Mouse (Mus musculus): ENCODE measurements around the gene 1700025G04Rik.
"Not testable (repeated sequence)": the region's sequence is repeated elsewhere in the genome, so short reads cannot be mapped to it uniquely, and the experiment has no call there.

The 1700025G04Rik gene

GRCm38 (mm10) chr1:151851976-151852375 lies 237.9 kb downstream of the 1700025G04Rik start:
- no peak for DNase-seq (ENCODE audit: low read depth, low spot score)

- DNase-seq (ENCODE audit: low read depth, low spot score): peak; percentile 8
These were observed 238.7 kb downstream of the 1700025G04Rik start for GRCm38 (mm10) chr1:151851051-151851848.

GRCm38 (mm10) chr1:151849993-151850608 lies 239.8 kb downstream of the 1700025G04Rik start:
- DNase-seq (ENCODE audit: low read depth, low spot score): no peak

- DNase-seq (ENCODE audit: low read depth, low spot score): no peak
These were observed 241.6 kb downstream of the 1700025G04Rik start for GRCm38 (mm10) chr1:151848286-151848685.

GRCm38 (mm10) chr1:151845926-151846782 lies 243.8 kb downstream of the 1700025G04Rik start:
- DNase-seq (ENCODE audit: low read depth, low spot score): no peak

- no peak for DNase-seq (ENCODE audit: low read depth, low spot score)
These were observed 244.6 kb downstream of the 1700025G04Rik start for GRCm38 (mm10) chr1:151845252-151845832.

GRCm38 (mm10) chr1:151840345-151840744 lies 249.6 kb downstream of the 1700025G04Rik start:
- not testable (repeated sequence) for DNase-seq (ENCODE audit: low read depth, low spot score)

GRCm38 (mm10) chr1:151835261-151835660 lies 254.7 kb downstream of the 1700025G04Rik start:
- DNase-seq (ENCODE audit: low read depth, low spot score): no peak

GRCm38 (mm10) chr1:151831791-151832190 lies 258.1 kb downstream of the 1700025G04Rik start:
- DNase-seq (ENCODE audit: low read depth, low spot score): no peak

GRCm38 (mm10) chr1:151825065-151825464 lies 264.9 kb downstream of the 1700025G04Rik start:
- no peak for DNase-seq (ENCODE audit: low read depth, low spot score)

GRCm38 (mm10) chr1:151820457-151820856 lies 269.5 kb downstream of the 1700025G04Rik start:
- peak; percentile 53 for DNase-seq (ENCODE audit: low read depth, low spot score)

GRCm38 (mm10) chr1:151819190-151819589 lies 270.7 kb downstream of the 1700025G04Rik start:
- no peak for DNase-seq (ENCODE audit: low read depth, low spot score)

- peak; percentile 51 for DNase-seq (ENCODE audit: low read depth, low spot score)
These were observed 273.9 kb downstream of the 1700025G04Rik start for GRCm38 (mm10) chr1:151816051-151816450.

GRCm38 (mm10) chr1:151812004-151812712 lies 277.8 kb downstream of the 1700025G04Rik start:
- no peak for DNase-seq (ENCODE audit: low read depth, low spot score)

- no peak for DNase-seq (ENCODE audit: low read depth, low spot score)
These were observed 278.5 kb downstream of the 1700025G04Rik start for GRCm38 (mm10) chr1:151811456-151811855.

- DNase-seq (ENCODE audit: low read depth, low spot score): no peak
These were observed 279.1 kb downstream of the 1700025G04Rik start for GRCm38 (mm10) chr1:151810628-151811421.

GRCm38 (mm10) chr1:151807286-151807685 lies 282.6 kb downstream of the 1700025G04Rik start:
- no peak for DNase-seq (ENCODE audit: low read depth, low spot score)

- peak; percentile 75 for DNase-seq (ENCODE audit: low read depth, low spot score)
These were observed 287.1 kb downstream of the 1700025G04Rik start for GRCm38 (mm10) chr1:151802795-151803194.
